Mouse (Mus musculus): Measurements from ENCODE around the gene Chst15.

Chst15 gene

DNA sequence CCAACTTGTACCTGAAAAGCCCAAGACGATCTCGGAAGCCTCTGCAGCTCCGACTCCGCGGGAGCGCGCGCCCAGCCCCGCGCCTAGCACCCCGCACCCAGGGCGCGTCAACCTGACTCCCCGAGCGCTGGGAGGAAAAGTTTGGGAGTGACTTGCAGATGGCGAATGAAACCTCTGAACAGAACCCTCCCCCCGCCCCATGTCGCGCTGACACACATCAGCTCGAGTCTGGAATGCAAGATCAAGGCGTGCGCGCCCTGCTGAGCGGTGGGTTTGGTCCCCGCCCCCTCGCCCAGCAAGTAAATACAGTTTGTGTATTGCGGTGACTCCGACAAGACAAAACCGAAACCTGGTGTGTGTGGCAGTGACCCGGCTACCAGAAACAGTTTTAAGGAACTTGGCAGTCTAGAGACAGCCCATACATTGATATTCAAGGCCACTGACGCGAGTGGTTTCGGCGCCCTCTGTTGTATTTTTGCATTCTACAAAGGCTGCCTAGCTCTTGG lies at the start of gene Chst15:
Gene Chst15, minus strand, starts transcription at position 193 of the 506 bp plus-strand sequence.
- DNase-seq: peak; percentile 77 to 88

DNA sequence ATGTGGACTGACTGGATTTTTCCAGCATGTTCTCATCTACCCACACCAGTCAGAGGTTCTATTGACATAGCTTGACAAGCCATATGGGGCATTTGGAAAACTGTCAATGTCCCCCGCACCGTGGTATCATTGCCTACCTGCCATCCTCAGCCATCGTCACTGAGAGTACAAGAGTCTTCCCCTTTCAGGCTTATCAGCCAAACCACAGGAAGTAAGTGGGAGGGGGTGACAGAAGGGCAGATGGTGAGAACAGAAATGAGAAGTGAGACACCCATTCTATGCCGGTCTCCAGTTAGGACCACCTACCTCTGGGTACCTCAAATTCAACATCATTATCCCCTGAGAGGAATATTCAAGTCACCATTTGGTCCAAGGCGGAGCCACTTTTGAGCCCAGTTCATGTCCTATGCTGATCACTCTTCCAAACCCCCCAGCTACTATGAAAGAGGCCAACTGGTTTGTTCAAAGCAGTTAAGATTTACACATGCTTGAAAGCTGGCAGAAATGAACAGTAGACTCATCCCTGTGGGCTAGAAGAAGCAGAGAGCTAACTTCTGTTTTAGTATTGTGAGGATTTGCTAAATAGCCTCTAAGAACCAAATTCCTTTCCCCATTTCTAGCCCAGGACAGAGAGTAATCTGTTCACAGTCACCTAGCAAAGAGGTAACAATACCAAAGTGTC lies 48.8 kb upstream of the Chst15 start:
- no peak for DNase-seq

DNA sequence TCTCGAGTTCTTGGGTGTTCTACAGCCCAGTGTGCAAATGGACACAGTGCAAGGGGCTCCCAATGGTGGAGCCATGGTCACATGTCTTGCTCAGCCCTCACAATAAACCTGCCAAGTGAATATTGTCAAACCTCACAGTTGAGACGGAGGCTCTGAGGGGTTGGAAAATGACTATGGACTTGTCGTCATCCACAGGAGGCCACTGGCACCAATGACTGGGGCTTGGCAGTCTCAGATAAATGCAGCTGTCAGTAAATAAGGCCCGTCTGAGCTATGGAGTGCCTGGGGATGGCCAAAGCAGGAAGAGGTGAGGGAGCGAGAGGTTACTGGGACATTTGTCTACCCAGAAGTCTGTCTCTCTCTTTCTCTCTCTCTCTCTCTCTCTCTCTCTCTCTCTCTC lies 48.1 kb upstream of the Chst15 start:
- no peak for DNase-seq

DNA sequence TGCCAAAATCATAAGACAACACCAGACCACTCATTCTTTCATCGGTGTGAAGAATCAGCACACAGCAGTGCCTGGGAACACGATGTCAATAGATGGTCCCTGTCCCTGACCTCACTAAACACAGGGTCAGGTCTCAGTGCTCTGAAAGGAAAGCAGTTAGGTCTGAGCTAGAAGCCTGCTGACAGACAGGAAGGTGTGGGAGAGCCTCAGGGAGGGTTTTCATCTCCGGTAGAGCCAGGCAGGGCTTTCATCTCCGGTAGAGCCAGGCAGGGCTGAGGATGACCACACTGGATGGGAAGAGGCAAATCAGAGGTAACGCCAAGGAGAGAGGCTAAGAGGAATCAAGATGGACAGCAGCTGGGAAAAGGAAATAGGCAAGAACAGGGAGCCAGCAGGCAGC lies 47.5 kb upstream of the Chst15 start:
- DNase-seq: no peak

DNA sequence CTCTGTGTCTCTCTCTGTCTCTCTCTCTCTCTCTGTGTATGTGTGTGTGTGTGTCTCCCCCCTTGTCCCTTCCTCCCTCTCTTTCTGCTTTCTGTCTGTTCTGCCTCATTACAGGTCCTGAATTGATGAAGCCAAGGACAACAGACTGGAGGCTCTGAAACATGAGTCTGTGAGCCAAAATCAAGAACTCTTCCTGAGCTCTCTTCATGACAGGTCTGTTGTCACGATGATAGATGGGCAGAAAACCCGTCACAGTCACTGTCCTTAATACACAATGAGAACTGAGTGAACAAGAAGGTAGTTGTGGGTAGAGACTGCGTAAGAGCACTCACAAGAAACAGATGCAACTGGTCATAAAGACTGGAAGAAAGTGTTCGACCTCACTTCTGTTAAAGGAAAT lies 43.3 kb upstream of the Chst15 start:
- DNase-seq: no peak

DNA sequence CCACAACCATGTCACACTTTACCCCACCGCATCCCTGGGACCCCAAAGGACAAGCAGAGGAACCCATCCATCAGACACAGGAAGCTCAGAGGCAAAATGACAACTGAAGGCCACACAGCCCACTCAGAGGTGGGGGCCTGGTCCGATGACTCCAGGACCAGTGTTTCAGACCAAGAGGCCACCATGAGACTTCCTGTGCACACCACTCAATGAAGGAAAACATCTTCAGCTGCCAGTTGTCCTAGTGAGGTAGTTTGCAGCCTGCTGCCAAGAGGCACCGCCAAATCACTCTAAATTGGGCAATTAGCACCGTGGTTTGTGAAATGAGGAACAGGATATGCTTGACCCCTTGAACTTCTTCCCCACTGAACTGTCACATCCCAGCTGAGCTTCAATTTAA lies 41.7 kb upstream of the Chst15 start:
- DNase-seq: no peak

DNA sequence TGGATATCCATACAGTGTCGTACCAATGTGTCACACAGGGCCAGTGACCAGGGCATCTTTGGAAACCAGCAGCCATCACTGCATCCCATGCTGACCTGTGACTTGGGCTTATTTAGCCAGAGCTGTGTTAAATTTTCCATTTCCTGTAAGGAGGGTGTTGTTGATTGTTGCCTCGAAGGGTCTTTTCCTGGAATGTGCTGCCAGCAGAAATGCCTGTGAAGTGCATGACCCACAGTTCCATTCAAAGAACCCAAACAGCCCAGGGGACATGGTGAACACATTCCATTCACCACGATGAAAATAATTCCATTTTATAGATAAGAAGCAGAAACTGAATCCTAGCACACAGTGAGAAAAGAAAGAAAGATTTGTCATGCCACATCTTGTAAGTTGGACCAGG lies 41.2 kb upstream of the Chst15 start:
- DNase-seq: no peak

DNA sequence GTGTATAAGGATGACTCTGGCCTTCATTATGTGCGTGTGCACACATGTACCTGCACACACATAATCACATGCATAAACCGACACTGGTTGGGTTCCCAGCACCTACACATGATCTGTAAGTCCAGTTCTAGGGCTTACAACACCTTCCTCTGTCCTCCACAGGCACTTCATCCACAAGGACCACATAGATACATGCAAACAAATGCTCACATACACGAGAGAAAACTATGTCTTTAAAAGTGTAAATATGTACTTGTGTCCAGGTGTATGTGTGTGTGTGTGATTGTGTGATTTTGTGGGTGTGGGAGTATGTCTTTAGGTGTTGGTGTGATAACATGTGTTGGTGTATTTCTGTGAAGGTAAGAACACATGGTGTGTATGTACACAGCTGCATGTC lies 40.8 kb upstream of the Chst15 start:
- DNase-seq: no peak

DNA sequence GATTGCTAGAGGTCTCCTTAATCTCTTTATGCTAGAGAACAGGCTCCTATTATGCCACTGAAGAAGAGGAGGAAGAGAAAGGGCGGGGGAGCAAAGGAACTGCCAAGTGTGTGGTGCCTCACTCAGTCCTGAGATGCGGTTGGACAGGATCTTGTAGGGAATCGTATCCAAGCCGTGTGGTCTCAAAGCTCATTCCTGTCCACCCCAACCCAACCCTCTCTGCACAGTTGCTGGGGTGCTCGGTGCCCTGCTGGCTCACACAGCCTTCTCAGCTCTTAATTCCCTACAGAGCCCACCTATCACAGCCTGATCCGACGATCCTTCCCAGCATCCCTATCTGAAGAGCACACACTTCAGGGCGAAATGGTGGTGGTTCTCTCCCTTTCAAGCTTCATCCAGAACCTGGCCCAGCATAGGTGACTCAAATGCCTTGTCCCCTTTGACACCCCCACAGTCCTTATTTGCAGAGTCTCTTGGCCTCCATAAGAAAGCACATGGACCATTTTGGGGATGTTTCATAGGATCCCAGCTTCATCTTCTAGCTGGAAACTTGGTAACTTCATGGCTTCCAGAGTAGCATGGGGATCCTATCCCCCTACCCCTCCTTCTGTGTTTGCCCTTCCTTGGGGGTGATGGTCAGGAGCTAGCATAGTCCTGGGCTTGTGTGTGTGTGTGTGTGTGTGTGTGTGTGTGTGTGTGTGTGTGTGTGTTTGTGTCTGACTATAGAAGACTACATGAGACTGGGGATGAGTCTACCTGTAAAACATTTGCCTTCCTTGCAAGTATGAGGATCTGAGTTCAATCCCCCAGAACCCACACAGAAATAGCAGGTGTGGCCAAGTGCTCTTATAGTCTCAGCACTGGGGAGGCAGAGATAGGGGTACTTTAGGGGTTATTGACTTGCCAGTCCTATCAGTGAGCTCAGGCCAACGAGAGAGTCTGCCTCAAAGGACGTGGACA lies 40.1 kb upstream of the Chst15 start:
- DNase-seq: no peak

DNA sequence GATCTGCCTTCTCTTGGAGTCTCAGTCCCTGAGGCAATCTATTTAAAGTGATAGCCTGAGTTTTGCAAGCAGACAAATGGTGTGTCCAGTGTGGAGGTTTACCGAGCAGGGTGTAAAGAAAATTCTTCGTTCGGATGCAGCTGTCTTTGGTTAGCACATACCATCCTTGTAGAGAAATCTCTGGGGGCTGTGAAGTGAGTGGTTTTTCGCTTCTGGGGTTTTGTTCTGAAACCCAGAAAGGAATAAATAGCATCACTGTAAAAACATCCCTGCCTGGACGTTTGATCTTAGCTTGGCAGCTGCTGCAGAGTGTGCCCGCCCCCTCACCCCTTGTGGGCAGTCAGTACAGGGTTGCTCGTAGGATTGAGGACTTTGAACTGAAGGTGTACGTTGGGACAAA lies 39.2 kb upstream of the Chst15 start:
- no peak for DNase-seq

DNA sequence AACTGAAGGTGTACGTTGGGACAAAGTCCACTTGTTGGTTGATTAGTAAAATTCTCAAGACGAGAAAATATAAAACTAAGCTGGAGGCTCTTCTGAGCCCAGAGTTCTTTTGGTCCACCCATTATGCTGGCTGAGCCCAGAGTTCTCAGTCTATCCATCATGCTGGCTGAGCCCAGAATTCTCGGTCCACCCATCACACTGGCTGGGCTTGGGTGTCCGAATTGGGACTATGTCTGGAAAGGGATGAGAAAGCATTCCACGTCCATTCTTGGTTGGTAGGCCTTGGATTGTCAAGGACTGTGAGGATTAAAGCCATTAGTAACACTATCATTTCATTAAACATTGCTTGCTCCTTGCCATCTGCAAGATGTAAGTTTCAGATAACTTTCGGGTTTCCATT lies 38.7 kb upstream of the Chst15 start:
- no peak for DNase-seq

DNA sequence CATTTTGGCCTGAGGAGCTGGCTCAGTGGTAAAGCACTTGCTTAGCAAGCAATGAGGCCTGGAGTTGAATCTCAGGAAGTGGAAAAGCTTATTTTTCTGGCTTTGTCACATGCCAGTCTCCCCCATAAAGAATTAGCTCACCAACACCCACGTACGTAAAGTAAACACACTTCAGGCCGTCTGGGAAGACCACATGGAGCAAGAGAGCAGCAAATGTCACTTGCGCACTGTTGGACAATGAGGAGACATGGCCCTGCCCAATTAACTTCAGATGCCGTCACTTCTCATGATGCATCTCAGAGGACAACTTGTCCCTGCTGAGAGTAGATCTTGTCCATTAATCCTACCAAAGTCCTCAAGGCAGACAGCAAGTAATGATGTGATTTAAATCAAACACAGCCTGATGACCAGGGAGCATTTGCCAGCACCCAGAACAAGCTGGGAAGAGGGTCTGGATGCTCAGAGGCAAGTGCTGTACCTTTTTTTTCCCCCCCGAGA lies 32.1 kb upstream of the Chst15 start:
- DNase-seq: no peak

DNA sequence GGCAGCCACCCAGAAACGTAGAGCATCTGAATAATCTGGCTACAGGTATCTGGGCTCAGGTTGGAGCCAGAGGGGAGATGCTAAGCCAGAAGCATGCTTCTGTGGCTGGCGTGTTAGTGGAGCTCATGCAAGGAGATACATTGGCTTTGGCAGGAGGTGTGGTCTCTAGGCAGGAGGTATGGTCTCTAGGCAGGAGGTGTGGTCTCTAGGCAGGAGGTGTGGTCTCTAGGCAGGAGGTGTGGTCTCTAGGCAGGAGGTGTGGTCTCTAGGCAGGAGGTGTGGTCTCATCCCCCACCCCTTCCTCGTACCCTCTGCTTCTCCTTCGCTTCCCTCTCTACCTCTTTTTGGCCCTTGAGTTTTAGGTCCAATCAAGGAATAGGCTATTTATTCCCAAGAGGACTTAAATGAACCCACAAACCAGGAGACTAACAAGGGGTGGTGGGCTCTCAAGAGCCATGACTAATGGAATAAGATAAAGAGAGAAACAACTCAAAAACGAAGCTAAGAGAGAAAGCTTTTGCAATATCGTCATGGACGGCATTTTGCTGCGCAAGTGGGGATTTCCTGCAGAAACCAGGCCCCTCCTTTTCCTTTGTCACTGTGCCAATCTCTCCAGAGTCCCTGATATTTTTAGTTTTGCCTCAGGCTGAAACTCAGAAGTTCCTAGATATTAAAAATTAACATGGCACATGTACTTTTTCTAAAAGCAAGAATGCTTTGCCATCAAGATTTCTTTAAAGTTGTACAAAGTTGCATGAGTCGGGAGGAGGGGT lies 30.4 kb upstream of the Chst15 start:
- peak in 1 of 2 experiments; percentile 35 for DNase-seq

DNA sequence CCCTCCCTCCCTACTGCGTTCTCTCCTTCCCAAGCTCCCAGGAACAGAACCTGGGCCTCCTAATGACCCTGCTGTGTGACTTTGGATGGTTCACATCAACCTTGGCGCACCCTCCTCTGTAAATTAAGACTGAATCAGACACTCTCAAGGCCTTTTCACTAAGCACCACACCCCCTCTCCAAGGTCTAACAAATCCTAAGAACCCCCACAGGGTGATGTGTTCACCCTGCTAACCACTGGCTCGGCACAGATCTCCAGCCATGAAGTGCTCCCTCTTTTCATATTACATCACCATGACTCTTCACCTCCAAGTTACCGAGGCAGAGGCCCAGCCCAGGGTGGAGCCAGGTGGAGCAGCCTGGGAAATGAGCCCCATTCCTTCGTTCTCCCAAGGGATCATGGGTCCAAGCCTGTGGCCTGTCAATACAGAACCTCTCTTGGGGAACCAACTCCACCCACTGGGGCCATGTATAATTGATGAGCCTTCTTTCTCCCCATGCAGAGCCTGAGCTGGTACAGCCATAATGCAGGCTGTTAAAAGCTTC lies 28.6 kb upstream of the Chst15 start:
- no peak for DNase-seq

DNA sequence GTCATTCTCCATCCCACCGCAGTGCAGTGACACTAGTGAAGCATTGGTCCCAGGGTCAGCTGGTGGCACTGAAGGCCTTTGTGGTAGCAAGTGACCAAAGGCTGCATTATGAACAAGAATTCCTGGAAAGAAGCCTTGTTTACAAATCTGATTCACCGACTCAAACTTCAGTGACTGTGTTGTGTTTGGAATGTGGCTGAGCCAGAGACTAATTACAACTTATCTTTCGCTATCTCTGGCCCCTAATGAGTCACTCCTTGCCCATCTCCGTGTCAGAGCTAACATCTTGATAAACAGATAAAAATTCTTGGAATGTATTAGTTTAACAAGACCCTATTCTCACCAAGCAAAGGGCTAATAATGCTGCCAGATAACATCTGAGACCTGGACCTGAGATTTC lies 27.6 kb upstream of the Chst15 start:
- no peak for DNase-seq

DNA sequence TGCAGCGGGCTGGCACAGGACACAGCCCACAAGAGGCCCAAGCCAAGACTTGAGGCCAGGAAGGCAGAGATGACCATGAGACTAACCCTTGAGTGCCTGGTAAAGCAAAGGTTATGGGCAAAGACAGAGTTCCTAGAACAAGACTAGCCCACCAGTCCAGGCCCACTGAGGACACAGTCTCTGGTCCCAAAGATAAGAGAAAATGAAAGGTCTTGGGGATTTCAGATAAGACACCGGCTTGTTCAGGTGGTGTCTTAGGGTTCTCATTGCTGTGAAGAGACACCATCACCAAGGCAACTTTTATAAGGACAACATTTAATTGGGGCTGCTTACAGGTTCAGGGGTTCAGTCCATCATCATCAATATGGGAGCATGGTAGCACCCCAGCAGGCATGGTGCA lies 26.9 kb upstream of the Chst15 start:
- DNase-seq: no peak

DNA sequence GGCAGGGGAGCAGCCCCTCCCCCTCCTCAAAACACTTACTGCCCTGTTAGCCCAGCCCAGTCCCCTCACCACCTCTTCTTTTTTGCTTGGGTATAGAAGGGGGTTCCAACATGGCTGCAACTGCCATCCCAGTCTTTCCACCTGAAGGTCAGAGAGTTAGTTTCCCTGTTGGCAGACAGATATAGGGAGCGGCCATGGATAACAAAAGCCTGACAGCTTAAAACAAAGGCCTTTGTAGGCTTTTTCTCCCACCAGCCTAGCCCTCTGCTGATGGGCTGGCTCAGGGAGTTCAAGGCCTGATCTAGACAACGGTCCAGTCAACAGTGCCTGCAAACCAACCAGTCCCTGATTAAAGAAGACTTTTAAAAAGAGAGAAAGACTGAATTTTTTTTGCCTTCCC lies 26.1 kb upstream of the Chst15 start:
- no peak for DNase-seq

DNA sequence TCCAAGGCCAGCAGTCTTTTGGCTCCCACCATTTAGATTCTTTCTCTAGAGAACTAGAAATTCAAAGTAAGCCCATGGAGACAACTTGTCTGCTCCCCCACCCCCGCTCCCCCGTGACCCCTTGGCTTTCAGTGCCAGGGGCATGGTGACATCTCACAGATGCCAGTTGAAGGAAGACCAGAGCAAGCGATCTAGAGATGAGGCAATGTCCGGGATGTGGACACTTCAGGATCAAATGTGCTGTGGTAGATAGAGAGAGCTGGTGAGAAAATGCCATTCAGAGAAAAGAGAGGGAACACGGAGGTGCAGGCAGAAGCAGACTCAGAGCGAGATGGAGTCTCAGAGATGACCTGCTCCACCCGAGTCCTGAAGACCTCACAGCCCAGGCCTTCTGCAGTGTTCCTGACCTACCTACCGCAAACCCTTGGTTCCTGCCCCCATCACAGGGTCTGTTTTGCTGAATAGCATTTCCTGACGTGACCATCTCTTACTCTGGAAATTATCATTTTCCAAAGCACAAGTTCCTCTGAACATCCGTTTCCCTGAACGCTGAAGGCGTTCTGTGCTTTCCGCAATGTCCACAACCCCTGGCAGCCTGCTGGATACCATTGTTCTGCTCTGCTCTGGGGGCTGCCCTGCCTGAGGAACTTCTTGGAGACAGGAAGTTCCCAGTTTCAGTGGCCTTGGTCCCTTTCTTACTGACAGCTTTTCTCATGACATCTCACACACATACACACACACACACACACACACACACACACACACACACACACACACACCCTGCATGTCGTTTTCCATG lies 22.2 kb upstream of the Chst15 start:
- DNase-seq: peak; percentile 13 to 27

DNA sequence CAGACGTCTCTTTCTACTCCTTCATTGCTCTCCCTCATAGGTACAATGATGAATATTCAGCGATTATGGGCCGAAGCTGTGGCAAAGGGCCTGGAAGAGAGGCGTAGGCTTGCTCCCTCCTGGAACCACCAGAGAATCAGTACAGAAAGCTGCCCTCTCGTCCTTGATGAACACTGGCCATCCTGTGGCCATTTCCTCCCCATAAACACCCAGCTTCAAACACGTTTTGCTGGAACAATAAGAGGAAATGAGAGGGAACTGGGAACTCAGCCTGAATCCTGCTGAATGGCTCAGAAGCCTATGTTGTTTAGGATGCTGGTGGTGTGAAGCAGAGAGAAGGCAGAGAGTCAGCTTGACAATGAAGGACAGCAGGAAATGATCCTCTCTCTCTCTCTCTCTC lies 21.3 kb upstream of the Chst15 start:
- no peak for DNase-seq

DNA sequence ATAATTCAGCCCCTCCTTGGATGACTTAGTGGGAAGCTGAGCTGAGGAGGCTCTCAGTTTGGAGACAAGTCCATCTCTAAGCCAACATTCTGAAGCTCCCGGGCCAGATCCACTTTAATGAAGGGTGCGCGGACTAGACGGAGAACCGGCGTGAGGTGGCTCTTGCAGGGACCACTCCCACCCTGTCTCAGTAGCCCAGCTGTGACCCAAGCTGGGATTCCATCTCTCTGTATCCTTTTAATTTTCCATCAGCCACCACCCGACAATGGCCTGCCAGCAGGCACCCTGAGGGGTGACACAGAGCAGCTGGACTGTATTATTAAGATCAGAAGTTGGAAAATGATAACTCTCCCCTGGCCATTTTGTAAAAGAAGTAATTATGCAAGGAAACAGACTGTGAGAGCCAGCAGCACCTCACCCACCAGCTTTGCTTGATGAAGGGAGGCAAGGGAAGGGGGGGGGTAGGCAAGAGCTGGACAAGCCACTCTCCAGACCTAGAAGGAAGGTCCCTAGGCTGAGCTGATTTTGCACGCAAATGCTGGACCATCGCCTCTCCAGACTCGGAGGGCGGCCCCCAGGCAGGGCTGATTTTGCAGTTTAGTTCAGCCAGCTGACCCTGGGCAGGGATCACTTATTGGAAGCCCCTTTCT lies 20.4 kb upstream of the Chst15 start:
- no peak for DNase-seq

DNA sequence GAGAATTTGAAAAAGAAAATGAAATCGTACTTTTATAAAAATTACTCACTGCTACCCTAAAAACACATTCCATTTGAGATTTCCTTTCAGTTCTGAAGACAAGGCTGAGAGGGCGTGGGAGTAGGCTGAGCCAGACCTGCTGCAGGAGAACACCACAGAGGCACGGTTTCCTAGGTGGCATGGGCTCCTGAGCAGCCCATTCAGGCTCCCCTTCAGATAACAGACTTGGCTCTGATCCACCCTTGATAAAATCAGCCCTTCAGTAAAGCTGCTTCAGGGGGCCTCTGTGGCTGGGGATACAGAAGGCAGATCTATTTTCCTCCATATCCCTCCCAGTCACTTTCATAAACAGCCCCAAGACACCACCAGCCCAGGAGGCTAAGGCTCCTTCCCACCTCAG lies 19.8 kb upstream of the Chst15 start:
- no peak for DNase-seq
